Comparison of ENCODE assay signal across 24 mouse cellular contexts in the genomic region with DNA sequence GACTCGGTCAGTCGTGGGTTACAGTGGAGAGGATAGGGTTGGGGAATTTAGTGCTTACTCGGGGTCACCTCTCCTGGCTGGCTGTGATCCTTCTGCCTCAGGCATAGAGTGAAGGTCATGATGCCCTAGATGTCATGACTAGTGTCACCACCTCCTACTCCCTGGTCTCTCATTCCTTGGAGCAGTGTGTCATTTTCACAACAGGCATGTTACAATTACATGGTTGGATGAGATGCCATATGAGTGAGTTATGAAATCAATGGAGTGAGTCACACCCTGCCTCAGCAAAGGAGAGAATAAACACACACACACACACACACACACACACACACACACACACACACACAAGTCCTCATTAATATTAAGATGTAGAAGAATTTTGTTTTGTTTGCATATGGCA. TPM values are rescaled to one million over a fixed set of nuclear protein-coding genes. Genes with fewer than 3 reads are reported as not detected.
"Had no signal": no experiment of that assay in that cellular context is flagged by ENCODE, and none has a peak within 500 bp of the region (broad histone marks: within the 10 kb centered on the region; RNA-seq: fewer than 3 reads in every experiment).

No protein-coding gene starts in this region.

- H3K36me3 ChIP-seq: lung, embryonic 15.5 days; midbrain, embryonic 10.5 days; midbrain, embryonic 12.5 days; neural tube, embryonic 13.5 days; neural tube, embryonic 15.5 days; stomach, embryonic 15.5 days had no signal

- H3K27me3 ChIP-seq: lung, embryonic 15.5 days; midbrain, embryonic 12.5 days; neural tube, embryonic 13.5 days; neural tube, embryonic 15.5 days; stomach, embryonic 15.5 days had no signal

- H3K4me1 ChIP-seq: lung, embryonic 15.5 days; midbrain, embryonic 10.5 days; midbrain, embryonic 12.5 days; neural tube, embryonic 13.5 days; neural tube, embryonic 15.5 days; stomach, embryonic 15.5 days had no signal

- H3K27ac ChIP-seq: lung, embryonic 15.5 days; midbrain, embryonic 10.5 days; midbrain, embryonic 12.5 days; neural tube, embryonic 13.5 days; neural tube, embryonic 15.5 days; stomach, embryonic 15.5 days; stomach, postnatal 0 days had no signal

- H3K9me3 ChIP-seq: lung, embryonic 15.5 days; midbrain, embryonic 10.5 days; midbrain, embryonic 12.5 days; neural tube, embryonic 13.5 days; neural tube, embryonic 15.5 days; stomach, embryonic 15.5 days had no signal

- H3K4me3 ChIP-seq: lung, embryonic 15.5 days; midbrain, embryonic 10.5 days; midbrain, embryonic 12.5 days; myocyte; neural tube, embryonic 13.5 days; neural tube, embryonic 15.5 days; stomach, embryonic 15.5 days had no signal

- DNase-seq: liver, postnatal 0 days; lung, adult 2 months; lung, postnatal 4 days; midbrain, embryonic 14.5 days; retina, postnatal 1 day; right cerebral cortex, adult 18-20 months; right cerebral cortex, postnatal 25 days; thymus, adult 2 months; thymus, postnatal 25 days; thymus, postnatal 4 days had no signal

RNA-seq across cellular contexts. Expression of a gene that starts 6.8 kb away (rescaled TPM):
- total RNA-seq: megakaryocyte, adult 5-6 weeks; megakaryocyte-erythroid progenitor cell, adult 5-6 weeks had no signal
- polyA plus RNA-seq: liver, postnatal 0 days; lung, adult 2 months; lung, embryonic 15.5 days; lung, postnatal 0 days; midbrain, embryonic 10.5 days; neural tube, embryonic 11.5 days; neural tube, embryonic 13.5 days; spleen, adult 2 months; stomach, postnatal 0 days; urinary bladder, adult 2 months had no signal

RNA-seq across cellular contexts. Expression of a gene that starts 9.3 kb away (rescaled TPM):
- total RNA-seq: megakaryocyte-erythroid progenitor cell, adult 5-6 weeks had no signal
- polyA plus RNA-seq: lung, adult 2 months; myocyte; spleen, adult 2 months; urinary bladder, adult 2 months had no signal
